Mouse (Mus musculus): ENCODE data around the gene Bicra.

GRCm38 (mm10) chr7:15963798-15964652, 83.7 kb downstream of the Bicra start:
- TF ChIP-seq POLR2A (IDR thresholded peaks at IDR 0.05; ENCODE audit: borderline replicate concordance, low read depth, low read length) = no peak
- TF ChIP-seq CTCF (IDR thresholded peaks at IDR 0.05; ENCODE audit: low read depth, low read length) = no peak
